Mouse (Mus musculus) kidney, postnatal 25 days (tissue): ENCODE measurements at regions not wholly inside any gene's neighbourhood (a gene's known extent, or its start where the extent isn't known, plus 50 kb on each side); places are given as distances from the start of the nearest gene placed in this dataset.

Source experiments
- DNase-seq, 2 experiments: peaks; one replicate each; pipeline ENCODE4 v3.0.0; 2021; ENCODE audit warnings: mixed read lengths in 2 of 2

- DNase-seq: no peak
Observed at GRCm38 (mm10) chr5:37897501-37897900, 73.1 kb upstream of the Msx1 start.

DNA sequence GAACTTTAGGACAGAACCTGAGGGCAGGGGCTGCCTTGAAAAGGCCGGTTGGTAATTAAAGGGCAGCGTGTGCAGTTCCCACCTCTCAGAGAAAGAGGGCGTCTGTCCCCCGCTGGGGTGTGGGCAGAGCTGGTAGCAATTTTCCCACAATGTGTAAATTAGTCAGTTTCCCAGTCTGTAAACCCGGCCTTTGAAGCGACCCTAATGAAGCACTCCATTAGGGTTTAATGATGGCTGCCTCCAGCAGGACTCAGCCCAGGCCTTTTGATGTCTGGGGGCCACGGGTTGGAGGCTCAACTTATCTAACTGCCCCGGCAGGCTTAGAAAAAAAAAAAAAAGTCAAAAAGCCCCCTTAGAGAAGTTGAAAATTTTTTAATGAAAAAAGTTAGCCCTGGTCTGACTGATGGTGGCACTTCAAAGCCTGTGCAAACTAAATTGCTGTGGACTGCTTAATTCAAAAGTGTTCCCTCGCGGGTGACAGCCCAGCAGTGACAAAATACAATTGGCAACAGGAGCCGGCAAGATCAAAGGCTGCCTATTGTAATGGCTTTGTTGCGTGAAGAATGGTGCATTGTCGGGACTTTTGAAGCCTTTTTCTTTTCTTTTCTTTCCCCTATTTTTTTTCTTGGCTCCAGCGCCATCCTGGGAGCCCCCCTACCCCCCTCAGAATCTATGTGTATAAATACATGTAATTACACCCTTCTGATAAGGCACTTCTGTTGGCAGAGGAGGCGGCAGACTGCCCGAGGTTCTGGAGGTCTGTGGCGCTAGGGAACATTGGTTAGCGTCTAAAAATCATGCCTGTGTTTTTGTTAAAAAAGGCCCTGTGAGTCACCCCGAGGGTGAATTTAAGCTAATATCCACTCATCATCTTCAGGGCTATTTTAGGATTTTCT, 71.3 kb upstream of the Msx1 start:
- no peak for DNase-seq

GRCm38 (mm10) chr5:37893639-37894550, 69.5 kb upstream of the Msx1 start:
- DNase-seq: no peak

DNA sequence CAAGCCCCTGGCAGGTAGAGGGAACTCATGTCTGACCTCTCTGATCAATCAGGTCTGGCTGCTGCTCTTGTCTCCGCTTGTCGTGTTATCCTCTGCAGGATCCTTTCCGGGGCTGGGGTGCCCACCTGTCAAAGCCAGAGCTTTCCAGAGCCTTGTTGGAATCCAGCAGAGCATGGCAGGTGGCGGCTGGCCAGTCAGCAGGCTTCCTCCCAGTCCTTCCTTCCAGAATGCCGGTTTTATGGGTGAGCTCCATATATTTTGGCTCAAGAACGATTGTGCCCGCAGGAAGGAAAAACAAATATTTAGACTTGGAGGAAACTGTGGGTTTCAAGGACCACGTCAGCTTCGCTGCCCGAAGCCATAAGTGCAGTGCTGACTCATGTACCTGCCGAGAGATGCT, 66.3 kb upstream of the Msx1 start:
- no peak for DNase-seq

DNA sequence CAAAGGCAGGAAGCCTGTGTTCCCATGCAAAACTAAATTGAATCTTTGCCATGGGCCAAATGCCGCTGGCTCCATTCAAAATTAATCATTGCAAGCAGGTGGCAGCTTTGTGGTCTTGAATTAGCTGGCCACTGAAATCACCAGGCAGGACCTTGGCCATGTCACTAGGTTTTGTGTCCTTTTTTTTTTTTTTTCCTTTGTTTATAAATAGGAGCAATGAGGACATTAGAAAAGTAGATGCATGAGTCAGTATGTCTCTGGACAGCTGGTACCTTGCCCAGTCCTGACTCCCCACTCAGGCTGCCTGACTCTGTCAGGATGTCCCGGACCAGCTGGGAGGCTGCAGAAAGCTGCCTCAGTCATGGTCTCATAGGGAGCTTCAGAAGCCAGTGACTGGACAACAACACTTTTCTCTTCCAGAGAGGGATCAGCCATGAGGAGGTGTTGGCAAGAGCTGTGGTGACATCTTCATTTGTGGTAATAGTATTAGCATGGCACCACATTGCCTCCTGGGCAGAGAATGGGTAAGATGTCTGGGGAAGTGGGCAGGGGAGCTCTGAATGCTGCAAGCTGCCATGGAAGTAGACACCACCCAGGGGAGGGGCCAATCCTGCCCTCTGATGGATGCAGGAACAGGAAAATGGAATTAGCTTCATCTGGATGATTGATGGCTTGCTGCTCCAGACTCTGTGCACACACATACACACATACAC, 55.4 kb upstream of the Msx1 start:
- DNase-seq: no peak

DNA sequence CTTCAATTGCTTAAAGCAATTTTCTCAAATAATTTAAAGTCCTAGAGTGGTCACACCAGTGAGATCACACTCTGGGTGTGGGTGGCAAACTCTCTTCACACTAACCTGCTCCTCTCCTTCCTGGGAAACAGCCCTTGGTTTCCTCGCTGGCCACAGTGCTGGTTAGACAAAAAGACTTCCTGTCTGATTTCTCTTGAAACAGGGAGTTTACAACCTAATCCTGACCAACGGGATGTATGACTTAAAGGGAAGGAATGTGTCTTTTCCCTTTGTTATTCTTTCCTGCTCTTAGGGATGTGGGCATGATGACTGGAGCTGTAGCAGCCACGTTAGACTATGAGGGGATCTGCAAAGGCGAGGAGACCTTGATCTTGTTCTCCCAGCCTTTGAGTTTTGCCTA, 51.9 kb upstream of the Msx1 start:
- no peak for DNase-seq

DNA sequence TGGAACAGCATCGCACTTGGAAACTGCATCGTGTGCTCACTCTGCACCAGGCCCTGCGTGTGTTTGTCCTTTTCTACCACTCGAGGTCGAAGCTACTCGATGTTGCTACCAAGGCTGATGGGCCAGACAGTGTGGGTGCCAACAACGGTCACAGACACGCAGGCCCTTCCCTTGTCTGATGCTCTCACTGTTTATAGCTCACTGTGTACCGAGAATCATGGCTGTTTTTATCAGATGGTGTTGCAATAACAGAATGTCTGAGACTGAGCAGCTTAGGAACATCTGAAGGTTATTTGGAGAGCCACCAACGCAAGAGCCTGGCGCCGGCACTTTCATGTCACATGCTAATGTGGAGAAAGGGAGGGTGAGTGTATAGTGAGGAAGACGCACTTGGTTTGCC, 51.1 kb upstream of the Msx1 start:
- no peak for DNase-seq

DNA sequence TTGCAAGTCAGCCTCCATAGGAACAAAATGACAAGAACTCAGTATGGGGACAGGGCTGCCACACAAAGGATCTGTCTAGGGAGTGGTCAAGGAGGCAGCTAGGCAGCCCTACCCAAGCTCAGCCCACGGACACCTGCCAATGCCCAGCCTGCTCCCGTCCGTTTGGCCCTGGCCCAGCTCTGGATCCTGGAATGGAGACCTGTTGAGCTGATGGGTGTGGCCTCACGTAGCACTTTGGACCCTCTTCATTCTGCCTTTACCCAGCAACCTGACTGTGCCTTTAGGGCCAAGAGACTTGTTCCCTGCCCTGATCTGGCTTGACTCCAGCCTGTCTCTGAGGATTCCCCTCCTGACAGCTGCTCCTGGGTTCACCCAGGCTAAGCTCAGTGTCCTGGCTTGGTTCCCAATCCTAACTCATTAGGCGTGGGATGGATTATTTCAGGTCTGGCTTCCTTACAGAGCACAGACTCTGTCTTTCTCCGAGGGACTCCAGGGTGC, 50.5 kb upstream of the Msx1 start:
- DNase-seq: peak; percentile 90 to 94
